Mouse (Mus musculus): Measurements from ENCODE around the gene Prc1. TPM values are rescaled to one million over a fixed set of nuclear protein-coding genes. Genes with fewer than 3 reads are reported as not detected.

The Prc1 gene
- polyA plus RNA-seq, 1 experiment from 2014 or later = 158 TPM

GRCm38 (mm10) chr7:80336932-80337331 lies 42.7 kb downstream of the Prc1 start:
- H3K4me1 ChIP-seq (ENCODE audit: control insufficient read depth, insufficient read depth, low read length) = peaks cover 10% of the 10 kb centered on the region
- no peak for ATAC-seq (ENCODE audit: low FRiP score, low TSS enrichment)
- no peak overlapping the region for H3K4me3 ChIP-seq (ENCODE audit: low read length)
- 88% methylated on average over 3 of the region's 3 CpGs for WGBS
- H3K36me3 ChIP-seq (ENCODE audit: control insufficient read depth, insufficient read depth, low read length) = peaks cover 55% of the 10 kb centered on the region
- H3K27ac ChIP-seq (ENCODE audit: low read depth, low read length) = no peak overlapping the region
- H3K4me2 ChIP-seq (replicated peaks; ENCODE audit: low read depth, low read length) = no peak overlapping the region
- H3K27me3 ChIP-seq (ENCODE audit: control insufficient read depth, insufficient read depth, low read length) = no peaks in the 10 kb centered on the region
- no peak overlapping the region for H3K9ac ChIP-seq (ENCODE audit: low read depth, low read length)
- 0 out of 2 replicates have a peak, but pooled peaks cover 2% of the 10 kb centered on the region for H3K9me3 ChIP-seq (ENCODE audit: control insufficient read depth, low read length)

GRCm38 (mm10) chr7:80339371-80339770 lies 45.1 kb downstream of the Prc1 start:
- peak overlapping the region; percentile 55 for H3K4me2 ChIP-seq (replicated peaks; ENCODE audit: low read depth, low read length)
- H3K4me3 ChIP-seq (ENCODE audit: low read length) = peak overlapping the region; percentile 66
- WGBS = 7% methylated on average over 17 of the region's 17 CpGs
- peaks cover 18% of the 10 kb centered on the region for H3K4me1 ChIP-seq (ENCODE audit: control insufficient read depth, insufficient read depth, low read length)
- no peak overlapping the region for H3K27ac ChIP-seq (ENCODE audit: low read depth, low read length)
- H3K27me3 ChIP-seq (ENCODE audit: control insufficient read depth, insufficient read depth, low read length) = no peaks in the 10 kb centered on the region
- no peaks in the 10 kb centered on the region for H3K9me3 ChIP-seq (ENCODE audit: control insufficient read depth, low read length)
- H3K36me3 ChIP-seq (ENCODE audit: control insufficient read depth, insufficient read depth, low read length) = peaks cover 34% of the 10 kb centered on the region
- peak overlapping the region; percentile 61 for H3K9ac ChIP-seq (ENCODE audit: low read depth, low read length)
- no peak for ATAC-seq (ENCODE audit: low FRiP score, low TSS enrichment)

DNA sequence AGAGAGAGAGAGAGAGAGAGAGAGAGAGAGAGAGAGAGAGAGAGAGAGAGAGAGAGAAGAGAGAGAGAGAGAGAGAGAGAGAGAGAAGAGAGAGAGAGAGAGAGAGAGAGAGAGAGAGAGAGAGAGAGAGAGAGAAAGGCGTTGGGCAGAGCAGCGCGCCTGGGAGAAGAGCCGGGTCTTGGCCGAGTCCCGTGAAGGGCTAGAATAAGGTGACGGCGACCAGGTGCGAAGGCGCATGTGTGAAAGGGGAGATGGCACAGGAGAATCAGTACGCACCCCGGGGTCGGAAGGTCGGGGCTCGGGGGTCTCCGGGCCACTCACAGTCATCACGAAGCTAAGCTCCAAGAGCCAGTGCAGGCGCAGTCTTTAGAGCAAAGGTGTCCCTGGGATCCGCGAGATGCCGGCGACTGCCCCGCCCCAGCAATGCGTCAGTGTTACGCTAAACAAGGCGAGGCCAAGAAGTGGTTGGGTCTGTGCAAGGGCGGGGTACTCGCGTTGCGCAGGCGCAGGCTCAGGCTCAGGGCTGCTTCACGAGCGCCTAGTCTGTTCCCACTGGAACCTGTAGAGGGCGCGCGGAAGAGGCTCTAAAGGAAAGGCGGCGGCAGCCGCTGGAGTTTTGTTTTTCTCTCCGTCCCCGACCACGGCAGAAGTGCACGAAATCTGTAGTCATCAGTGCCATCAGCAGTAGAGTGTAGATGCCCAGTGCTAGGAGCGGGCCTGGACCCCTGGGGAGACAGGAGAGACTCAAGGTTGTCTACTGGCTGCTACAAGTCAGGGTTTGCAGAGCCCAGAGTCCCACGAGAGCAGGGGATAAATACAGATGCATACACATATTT lies 45.8 kb downstream of the Prc1 start:
- H3K27me3 ChIP-seq (ENCODE audit: control insufficient read depth, insufficient read depth, low read length) = no peaks in the 10 kb centered on the region
- H3K9ac ChIP-seq (ENCODE audit: low read depth, low read length) = peak overlapping the region; percentile 61
- H3K4me1 ChIP-seq (ENCODE audit: control insufficient read depth, insufficient read depth, low read length) = peaks cover 18% of the 10 kb centered on the region
- H3K4me3 ChIP-seq (ENCODE audit: low read length) = peak overlapping the region; percentile 66
- H3K27ac ChIP-seq (ENCODE audit: low read depth, low read length) = peak overlapping the region; percentile 63
- under 1% methylated on average over 45 of the region's 45 CpGs for WGBS
- no peaks in the 10 kb centered on the region for H3K9me3 ChIP-seq (ENCODE audit: control insufficient read depth, low read length)
- peak; percentile 97 for ATAC-seq (ENCODE audit: low FRiP score, low TSS enrichment)
- peak overlapping the region; percentile 55 for H3K4me2 ChIP-seq (replicated peaks; ENCODE audit: low read depth, low read length)
- peaks cover 28% of the 10 kb centered on the region for H3K36me3 ChIP-seq (ENCODE audit: control insufficient read depth, insufficient read depth, low read length)

- peaks cover 20% of the 10 kb centered on the region for H3K36me3 ChIP-seq (ENCODE audit: control insufficient read depth, insufficient read depth, low read length)
- H3K4me2 ChIP-seq (replicated peaks; ENCODE audit: low read depth, low read length) = peak within 1 kb of the TSS; percentile 55
- peaks cover 3% of the 10 kb centered on the region; the same call in 1 of the 2 replicates for H3K9me3 ChIP-seq (ENCODE audit: control insufficient read depth, low read length)
- H3K27me3 ChIP-seq (ENCODE audit: control insufficient read depth, insufficient read depth, low read length) = no peaks in the 10 kb centered on the region
- H3K4me1 ChIP-seq (ENCODE audit: control insufficient read depth, insufficient read depth, low read length) = peaks cover 18% of the 10 kb centered on the region
- peak; percentile 65 for ATAC-seq (ENCODE audit: low FRiP score, low TSS enrichment)
- peak within 1 kb of the TSS; percentile 63 for H3K27ac ChIP-seq (ENCODE audit: low read depth, low read length)
- peak within 1 kb of the TSS; percentile 61 for H3K9ac ChIP-seq (ENCODE audit: low read depth, low read length)
- peak within 1 kb of the TSS; percentile 66 for H3K4me3 ChIP-seq (ENCODE audit: low read length)
- WGBS = 2% methylated on average over 11 of the region's 11 CpGs
Observed at GRCm38 (mm10) chr7:80340793-80341192, 46.5 kb downstream of the Prc1 start, which contains the start of gene Unc45a. Unc45a (minus strand) TSS chr7:80341005.

DNA sequence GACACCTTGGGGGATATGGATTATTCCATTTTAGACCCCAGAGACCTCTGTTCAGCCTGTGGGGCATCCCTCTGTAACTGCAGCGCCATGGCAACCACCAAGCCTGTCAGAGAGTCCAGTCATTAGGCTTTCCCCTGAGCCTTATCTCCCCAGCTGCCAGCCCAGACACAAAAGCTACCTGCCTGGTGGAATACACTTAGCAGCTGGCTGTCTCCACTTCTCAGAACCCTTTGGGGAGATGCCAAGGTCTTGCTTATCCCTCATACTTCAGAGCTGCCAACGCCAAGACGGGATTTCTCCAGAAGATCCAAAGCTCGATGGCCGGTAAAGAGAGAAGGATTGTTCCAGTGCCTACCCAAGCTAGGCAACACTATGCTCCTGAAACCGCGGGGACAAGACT lies 47.5 kb downstream of the Prc1 start:
- H3K4me1 ChIP-seq (ENCODE audit: control insufficient read depth, insufficient read depth, low read length) = peaks cover 18% of the 10 kb centered on the region
- no peak for ATAC-seq (ENCODE audit: low FRiP score, low TSS enrichment)
- H3K9ac ChIP-seq (ENCODE audit: low read depth, low read length) = no peak overlapping the region
- H3K9me3 ChIP-seq (ENCODE audit: control insufficient read depth, low read length) = peaks cover 3% of the 10 kb centered on the region; the same call in 1 of the 2 replicates
- no peak overlapping the region for H3K4me2 ChIP-seq (replicated peaks; ENCODE audit: low read depth, low read length)
- H3K36me3 ChIP-seq (ENCODE audit: control insufficient read depth, insufficient read depth, low read length) = peaks cover 10% of the 10 kb centered on the region; the same call in 1 of the 2 replicates
- no peak overlapping the region for H3K27ac ChIP-seq (ENCODE audit: low read depth, low read length)
- H3K4me3 ChIP-seq (ENCODE audit: low read length) = no peak overlapping the region
- 80% methylated on average over 7 of the region's 7 CpGs for WGBS
- H3K27me3 ChIP-seq (ENCODE audit: control insufficient read depth, insufficient read depth, low read length) = no peaks in the 10 kb centered on the region

DNA sequence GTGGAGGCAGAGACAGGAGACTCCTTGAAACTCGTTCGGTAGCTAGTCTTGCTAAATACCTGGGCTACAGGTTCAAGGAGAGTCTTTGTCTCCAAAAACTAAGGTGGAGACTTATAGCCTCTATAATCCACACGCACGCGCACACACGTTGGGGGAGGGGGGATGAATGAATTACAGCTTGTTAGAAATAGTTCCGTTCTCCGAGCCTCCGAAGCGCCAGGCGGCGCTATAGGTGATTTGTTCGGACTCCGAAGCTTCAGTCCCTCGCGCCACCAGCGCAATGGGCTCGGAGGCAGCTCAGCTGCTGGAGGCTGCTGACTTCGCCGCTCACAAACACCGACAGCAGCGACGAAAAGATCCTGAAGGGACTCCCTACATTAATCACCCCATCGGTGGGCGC lies 48.6 kb downstream of the Prc1 start, which contains the start of gene Hddc3:
TSS of gene Hddc3 (plus strand) at position 247 of the 400 bp plus-strand sequence.
- Histone ChIP-seq H3K4me3 (ENCODE audit: low read length) (peak within 1 kb of the TSS; percentile 53), H3K27ac (ENCODE audit: low read depth, low read length) (no peak within 1 kb of the TSS), H3K9ac (ENCODE audit: low read depth, low read length) (peak within 1 kb of the TSS; percentile 79), H3K4me1 (ENCODE audit: control insufficient read depth, insufficient read depth, low read length) (peaks cover 18% of the 10 kb centered on the region), H3K9me3 (ENCODE audit: control insufficient read depth, low read length) (peaks cover 3% of the 10 kb centered on the region; the same call in 1 of the 2 replicates), H3K4me2 (replicated peaks; ENCODE audit: low read depth, low read length) (peak within 1 kb of the TSS; percentile 85), H3K36me3 (ENCODE audit: control insufficient read depth, insufficient read depth, low read length) (peaks cover 5% of the 10 kb centered on the region; the same call in 1 of the 2 replicates), H3K27me3 (ENCODE audit: control insufficient read depth, insufficient read depth, low read length) (no peaks in the 10 kb centered on the region)
- 2% methylated on average over 25 of the region's 25 CpGs for WGBS
- ATAC-seq (ENCODE audit: low FRiP score, low TSS enrichment) = 0 out of 2 replicates have a peak, but pooled peaks have one; percentile 14

DNA sequence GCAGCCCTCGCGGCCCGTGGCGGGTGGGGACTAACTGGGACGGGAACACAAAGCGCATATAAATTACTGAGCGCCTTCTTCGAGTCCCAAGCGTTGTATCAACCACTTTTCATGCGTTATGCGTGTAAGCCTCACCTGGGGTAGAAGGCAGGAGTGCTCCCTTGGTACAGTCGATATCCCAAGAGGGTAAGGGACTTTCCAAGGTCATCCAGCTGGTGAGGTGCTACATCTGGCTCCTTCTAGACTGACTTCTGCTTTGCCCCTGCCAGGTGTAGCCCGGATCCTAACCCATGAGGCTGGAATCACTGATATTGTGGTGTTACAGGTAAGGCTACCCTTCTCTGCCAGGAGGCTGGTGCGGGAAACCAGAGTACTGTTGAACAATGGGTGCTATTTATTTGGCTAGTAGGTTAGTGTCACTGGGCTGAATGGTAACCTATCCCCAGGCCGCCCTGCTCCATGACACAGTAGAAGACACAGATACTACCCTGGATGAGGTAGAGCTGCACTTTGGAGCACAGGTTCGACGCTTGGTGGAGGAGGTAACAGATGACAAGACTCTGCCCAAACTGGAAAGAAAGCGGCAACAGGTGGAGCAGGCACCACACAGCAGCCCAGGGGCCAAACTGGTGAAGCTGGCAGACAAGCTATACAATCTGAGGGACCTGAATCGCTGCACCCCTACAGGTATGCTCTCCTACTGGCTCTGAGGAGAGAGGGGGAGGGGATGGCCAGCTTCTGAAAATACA lies 49.2 kb downstream of the Prc1 start:
- peaks cover 3% of the 10 kb centered on the region; the same call in 1 of the 2 replicates for H3K9me3 ChIP-seq (ENCODE audit: control insufficient read depth, low read length)
- WGBS = 25% methylated on average over 19 of the region's 19 CpGs
- H3K4me1 ChIP-seq (ENCODE audit: control insufficient read depth, insufficient read depth, low read length) = peaks cover 17% of the 10 kb centered on the region
- H3K9ac ChIP-seq (ENCODE audit: low read depth, low read length) = peak overlapping the region; percentile 79
- peaks cover 1% of the 10 kb centered on the region; the same call in 1 of the 2 replicates for H3K36me3 ChIP-seq (ENCODE audit: control insufficient read depth, insufficient read depth, low read length)
- peak overlapping the region; percentile 85 for H3K4me2 ChIP-seq (replicated peaks; ENCODE audit: low read depth, low read length)
- H3K27ac ChIP-seq (ENCODE audit: low read depth, low read length) = no peak overlapping the region
- peak overlapping the region; percentile 53 for H3K4me3 ChIP-seq (ENCODE audit: low read length)
- no peaks in the 10 kb centered on the region for H3K27me3 ChIP-seq (ENCODE audit: control insufficient read depth, insufficient read depth, low read length)
- no peak for ATAC-seq (ENCODE audit: low FRiP score, low TSS enrichment)

- Histone ChIP-seq H3K4me3 (ENCODE audit: low read length) (no peak overlapping the region), H3K4me2 (replicated peaks; ENCODE audit: low read depth, low read length) (no peak overlapping the region), H3K27ac (ENCODE audit: low read depth, low read length) (no peak overlapping the region), H3K4me1 (ENCODE audit: control insufficient read depth, insufficient read depth, low read length) (peaks cover 8% of the 10 kb centered on the region), H3K9me3 (ENCODE audit: control insufficient read depth, low read length) (peaks cover 3% of the 10 kb centered on the region; the same call in 1 of the 2 replicates), H3K36me3 (ENCODE audit: control insufficient read depth, insufficient read depth, low read length) (peaks cover 13% of the 10 kb centered on the region; the same call in 1 of the 2 replicates), H3K27me3 (ENCODE audit: control insufficient read depth, insufficient read depth, low read length) (no peaks in the 10 kb centered on the region), H3K9ac (ENCODE audit: low read depth, low read length) (no peak overlapping the region)
- no peak for ATAC-seq (ENCODE audit: low FRiP score, low TSS enrichment)
- 89% methylated on average over 9 of the region's 9 CpGs for WGBS
Observed at GRCm38 (mm10) chr7:80346173-80346572, 51.9 kb downstream of the Prc1 start.

All from kidney, embryonic 14.5 days (tissue).